12 mouse cellular contexts compared by ENCODE assay signal in the genomic region with DNA sequence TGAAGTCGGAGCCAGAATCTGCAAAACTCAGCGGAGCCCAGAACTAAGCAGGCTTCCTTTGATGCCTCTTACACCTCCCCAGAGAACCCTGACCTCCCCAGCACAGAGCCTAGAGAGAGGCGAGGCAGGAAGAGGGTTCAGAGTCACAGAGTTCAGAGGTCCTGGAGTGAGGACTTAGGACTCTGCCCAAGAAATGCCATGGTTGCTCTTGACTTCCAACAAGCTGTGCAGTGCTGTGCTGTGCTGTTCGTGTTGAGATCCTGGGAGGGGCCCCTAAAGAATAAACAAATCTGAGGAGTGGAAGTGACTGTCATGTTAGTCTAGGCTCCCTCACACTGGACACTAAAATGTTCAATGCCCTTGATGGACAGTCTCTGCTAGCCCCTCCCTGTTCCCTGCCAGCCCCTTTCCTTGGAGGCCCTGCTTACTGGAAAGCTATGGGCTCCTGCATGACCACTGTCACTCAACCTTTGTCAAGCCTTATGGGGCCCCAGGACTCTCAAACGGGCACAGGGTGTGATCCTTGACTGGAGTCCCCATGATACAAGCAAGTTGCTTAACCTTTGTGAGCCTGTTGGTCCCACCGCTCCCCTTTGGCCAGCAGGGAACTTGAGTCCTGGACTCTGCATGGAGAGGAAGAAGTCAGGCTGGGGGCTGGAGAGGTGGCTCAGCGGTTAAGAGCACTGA. TPM values are rescaled to one million over a fixed set of nuclear protein-coding genes. Genes with fewer than 3 reads are reported as not detected.
DNase-seq lines count a peak whose midpoint lies in the region; ATAC-seq and TF ChIP-seq lines count a peak whose summit lies in the region.
"Had no signal": no experiment of that assay in that cellular context is flagged by ENCODE, and none has a peak within 500 bp of the region (broad histone marks: within the 10 kb centered on the region; RNA-seq: fewer than 3 reads in every experiment).

No protein-coding gene starts in this region.

- no peak overlapping the region for H3K4me2 ChIP-seq in kidney, embryonic 15.5 days
- no peak overlapping the region for H3K4me2 ChIP-seq in liver, embryonic 14.5 days (ENCODE audit: low read depth)
- H3K4me2 ChIP-seq: midbrain, embryonic 12.5 days had no signal

- no peak for TF ChIP-seq EP300 in liver, embryonic 14.5 days (IDR thresholded peaks at IDR 0.05; ENCODE audit: low read depth)

- peak; percentile 72 for DNase-seq in kidney, adult 11 months
- DNase-seq in kidney, postnatal 4 days, result no peak
- DNase-seq in embryonic facial prominence, embryonic 10.5 days (ENCODE audit: low spot score), result no peak
- DNase-seq in liver, embryonic 14.5 days (ENCODE audit: low read depth in 3 of 3, low spot score in 3 of 3), result no peak
- DNase-seq in frontal cortex, postnatal 25 days (ENCODE audit: low spot score in 2 of 2), result no peak
- no peak for DNase-seq in right cerebral cortex, postnatal 4 days
- DNase-seq in cerebellum, adult 8-10 months, result no peak
- DNase-seq: cerebellum, adult 2 months; layer of hippocampus, adult 9-11 months; right cerebral cortex, postnatal 25 days had no signal

- no peak overlapping the region for H3K9ac ChIP-seq in kidney, embryonic 15.5 days
- no peak overlapping the region for H3K9ac ChIP-seq in liver, embryonic 14.5 days (replicated peaks)
- H3K9ac ChIP-seq: midbrain, embryonic 12.5 days had no signal

- TF ChIP-seq CTCF in liver, embryonic 14.5 days (IDR thresholded peaks at IDR 0.05; ENCODE audit: low read depth), result no peak

- peak; percentile 45; the same call in 1 of the 2 replicates for ATAC-seq in kidney, embryonic 15.5 days (replicated peaks; ENCODE audit: low FRiP score)
- ATAC-seq in liver, embryonic 14.5 days (ENCODE audit: insufficient read depth), result peak; percentile 12; the same call in 1 of the 2 replicates

- H3K27me3 ChIP-seq in embryonic facial prominence, embryonic 10.5 days (replicated peaks; ENCODE audit: low read depth, poor library complexity, severe bottlenecking), result no peaks in the 10 kb centered on the region
- no peaks in the 10 kb centered on the region for H3K27me3 ChIP-seq in kidney, embryonic 15.5 days
- no peaks in the 10 kb centered on the region for H3K27me3 ChIP-seq in liver, embryonic 14.5 days (ENCODE audit: control insufficient read depth, insufficient read depth, low read length)
- H3K27me3 ChIP-seq: midbrain, embryonic 12.5 days had no signal

- no peak overlapping the region for H3K4me3 ChIP-seq in embryonic facial prominence, embryonic 10.5 days
- H3K4me3 ChIP-seq in kidney, embryonic 15.5 days (replicated peaks), result no peak overlapping the region
- no peak overlapping the region for H3K4me3 ChIP-seq in liver, embryonic 14.5 days (ENCODE audit: insufficient read depth in 1 of 2, low read depth in 2 of 2, low read length in 2 of 2)
- H3K4me3 ChIP-seq: midbrain, embryonic 12.5 days had no signal

- WGBS in embryonic facial prominence, embryonic 10.5 days, result 67% methylated on average over 7 of the region's 7 CpGs
- WGBS in kidney, embryonic 15.5 days, result 58% methylated on average over 7 of the region's 7 CpGs
- WGBS in liver, embryonic 14.5 days (ENCODE audit: insufficient replicate concordance), result 56% methylated on average over 7 of the region's 7 CpGs

- H3K27ac ChIP-seq in embryonic facial prominence, embryonic 10.5 days (replicated peaks), result peak overlapping the region; percentile 19; the same call in 1 of the 2 replicates
- 0 out of 2 replicates have a peak overlapping the region, but pooled peaks have one; percentile 7 for H3K27ac ChIP-seq in kidney, embryonic 15.5 days
- no peak overlapping the region for H3K27ac ChIP-seq in liver, embryonic 14.5 days
- H3K27ac ChIP-seq: midbrain, embryonic 12.5 days had no signal

- H3K9me3 ChIP-seq in embryonic facial prominence, embryonic 10.5 days, result no peaks in the 10 kb centered on the region
- no peaks in the 10 kb centered on the region for H3K9me3 ChIP-seq in kidney, embryonic 15.5 days (replicated peaks)
- H3K9me3 ChIP-seq in liver, embryonic 14.5 days (ENCODE audit: control insufficient read depth, low read length), result no peaks in the 10 kb centered on the region
- H3K9me3 ChIP-seq: midbrain, embryonic 12.5 days had no signal

- peaks cover 31% of the 10 kb centered on the region for H3K4me1 ChIP-seq in embryonic facial prominence, embryonic 10.5 days
- no peaks in the 10 kb centered on the region for H3K4me1 ChIP-seq in kidney, embryonic 15.5 days
- peaks cover 0 to 15% of the 10 kb centered on the region in 2 experiments; a peak in 2 of 4 replicates for H3K4me1 ChIP-seq in liver, embryonic 14.5 days (replicated peaks; ENCODE audit: control insufficient read depth in 2 of 2, insufficient read depth in 2 of 2, low read length in 1 of 2)
- H3K4me1 ChIP-seq: midbrain, embryonic 12.5 days had no signal

- peaks cover 52% of the 10 kb centered on the region for H3K36me3 ChIP-seq in embryonic facial prominence, embryonic 10.5 days (replicated peaks)
- H3K36me3 ChIP-seq in kidney, embryonic 15.5 days, result no peaks in the 10 kb centered on the region
- no peaks in the 10 kb centered on the region for H3K36me3 ChIP-seq in liver, embryonic 14.5 days (replicated peaks; ENCODE audit: control insufficient read depth, insufficient read depth, low read depth)
- H3K36me3 ChIP-seq: midbrain, embryonic 12.5 days had no signal

RNA-seq across cellular contexts. Expression of a gene that starts 8.2 kb away (rescaled TPM):
- 38.5 and 46.1 TPM in 2 replicates for polyA plus RNA-seq in embryonic facial prominence, embryonic 10.5 days (2016; fragmentation: Nextera tagmentation; extraction: Ambion mirVana)
- polyA plus RNA-seq in kidney, embryonic 15.5 days (2015; fragmentation: Nextera tagmentation; extraction: Ambion mirVana), result 6.6 and 7.7 TPM in 2 replicates
- 13.5 and 15.4 TPM in 2 replicates for polyA plus RNA-seq in liver, embryonic 14.5 days (2012; rRNA removed)
- 30.3 and 32.9 TPM in 2 replicates for polyA plus RNA-seq in liver, embryonic 14.5 days (2014; fragmentation: Nextera tagmentation; extraction: Ambion mirVana)
- polyA plus RNA-seq: cerebellum, adult 2 months had no signal

RNA-seq across cellular contexts. Expression of a gene that starts 37.0 kb away (rescaled TPM):
- 10.2 and 13.4 TPM in 2 replicates for polyA plus RNA-seq in embryonic facial prominence, embryonic 10.5 days (2016; fragmentation: Nextera tagmentation; extraction: Ambion mirVana)
- 2.1 and 4.2 TPM in 2 replicates for polyA plus RNA-seq in kidney, embryonic 15.5 days (2015; fragmentation: Nextera tagmentation; extraction: Ambion mirVana)
- polyA plus RNA-seq in liver, embryonic 14.5 days (2012; rRNA removed), result 0.01 and 0.09 TPM in 2 replicates
- 0.05 TPM in 1 of 2 replicates, not detected in the other for polyA plus RNA-seq in liver, embryonic 14.5 days (2014; fragmentation: Nextera tagmentation; extraction: Ambion mirVana)

RNA-seq across cellular contexts. Expression of a gene that starts 47.7 kb away (rescaled TPM):
- 16.4 and 16.6 TPM in 2 replicates for polyA plus RNA-seq in embryonic facial prominence, embryonic 10.5 days (2016; fragmentation: Nextera tagmentation; extraction: Ambion mirVana)
- 29.0 and 31.2 TPM in 2 replicates for polyA plus RNA-seq in kidney, embryonic 15.5 days (2015; fragmentation: Nextera tagmentation; extraction: Ambion mirVana)
- polyA plus RNA-seq in liver, embryonic 14.5 days (2012; rRNA removed), result 44.0 and 50.0 TPM in 2 replicates
- 66.8 and 80.0 TPM in 2 replicates for polyA plus RNA-seq in liver, embryonic 14.5 days (2014; fragmentation: Nextera tagmentation; extraction: Ambion mirVana)
